Mouse (Mus musculus) mouse trophoblast stem cell (cell line): ENCODE data around the gene Il21.

Experiments used
- in situ Hi-C, 2 experiments: fragments of 300-500 bp; cut with MseI, MboI; formaldehyde crosslinking; loops; 2 replicates in 1 of 2; 3 replicates in 1 of 2; pipeline ENCODE4 v1.15.1; 2025

Gene Il21

DNA sequence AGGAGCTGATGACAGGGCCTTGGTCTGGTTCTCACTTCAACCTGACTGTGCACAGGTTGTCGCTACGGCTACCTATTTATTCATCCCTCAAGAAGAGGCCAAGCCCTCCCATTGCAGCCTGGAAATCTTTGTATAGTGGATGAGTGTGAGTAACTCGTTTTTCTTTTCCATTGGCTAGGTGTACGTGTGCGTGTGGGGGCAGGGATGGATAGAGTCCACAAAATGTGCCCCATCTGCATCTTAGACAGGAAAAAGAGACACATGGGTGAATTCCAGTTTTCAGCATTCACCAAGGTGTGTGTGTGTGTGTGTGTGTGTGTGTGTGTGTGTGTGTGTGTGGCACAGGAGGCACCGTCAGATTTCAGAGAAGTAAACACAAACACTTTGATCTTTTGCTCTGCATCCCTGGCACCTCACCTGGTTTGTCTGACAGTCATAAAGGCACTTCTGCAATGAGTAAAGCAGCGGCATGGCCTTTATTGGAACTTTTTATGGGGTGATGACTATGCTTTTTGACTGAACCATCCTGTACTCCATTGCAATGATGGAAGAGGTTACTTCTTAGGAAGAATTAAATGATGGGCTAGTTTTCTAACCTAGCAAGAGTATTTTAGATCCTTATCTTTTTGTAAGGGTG, at the start of gene Il21:
Gene Il21, minus strand, starts transcription at position 51 of the 637 bp plus-strand sequence.
- in situ Hi-C loops: no loop called here

DNA sequence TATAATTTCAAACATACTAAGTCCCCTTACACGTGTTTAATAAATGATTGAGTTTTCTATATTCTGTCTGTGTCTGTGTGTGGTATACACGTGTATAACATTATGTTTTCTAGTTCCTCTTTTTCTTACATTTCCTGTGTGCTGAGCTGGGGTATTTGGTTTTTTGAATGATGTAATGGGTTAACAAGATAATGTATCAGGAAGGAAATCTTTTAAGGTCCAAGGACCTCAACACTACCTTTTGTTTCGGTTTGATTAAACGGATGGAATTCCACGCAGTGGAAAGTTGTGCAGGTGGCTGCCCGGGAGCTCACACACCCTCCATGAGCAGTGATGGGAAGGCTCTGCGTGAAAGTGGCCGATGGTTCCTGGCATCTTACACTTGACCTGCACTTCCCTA, 48.4 kb upstream of the Il21 start:
- in situ Hi-C loops: no loop called here

GRCm38 (mm10) chr3:37280221-37280620, 47.8 kb upstream of the Il21 start:
- in situ Hi-C loops: no loop called here

GRCm38 (mm10) chr3:37274661-37275060, 42.2 kb upstream of the Il21 start:
- in situ Hi-C loops: no loop called here

DNA sequence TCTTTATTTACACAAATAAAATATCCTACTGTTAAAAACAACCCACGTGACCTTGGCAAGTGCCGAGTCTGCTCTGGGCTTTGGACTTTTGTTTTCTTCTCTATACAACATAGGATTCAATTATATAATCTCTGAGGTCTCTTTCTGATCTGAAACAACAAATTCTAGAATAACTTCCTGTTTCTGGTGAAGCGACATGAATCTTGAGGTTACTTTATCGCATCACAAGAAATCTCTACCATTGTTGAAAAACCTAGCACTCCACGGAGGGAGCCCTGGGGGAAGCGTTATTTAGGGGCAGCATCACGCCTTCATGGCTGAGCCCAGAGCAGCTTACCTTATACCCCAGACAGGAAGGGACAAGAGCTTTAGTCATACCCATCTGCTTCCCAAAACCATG, 40.7 kb upstream of the Il21 start:
- in situ Hi-C loops: no loop called here

DNA sequence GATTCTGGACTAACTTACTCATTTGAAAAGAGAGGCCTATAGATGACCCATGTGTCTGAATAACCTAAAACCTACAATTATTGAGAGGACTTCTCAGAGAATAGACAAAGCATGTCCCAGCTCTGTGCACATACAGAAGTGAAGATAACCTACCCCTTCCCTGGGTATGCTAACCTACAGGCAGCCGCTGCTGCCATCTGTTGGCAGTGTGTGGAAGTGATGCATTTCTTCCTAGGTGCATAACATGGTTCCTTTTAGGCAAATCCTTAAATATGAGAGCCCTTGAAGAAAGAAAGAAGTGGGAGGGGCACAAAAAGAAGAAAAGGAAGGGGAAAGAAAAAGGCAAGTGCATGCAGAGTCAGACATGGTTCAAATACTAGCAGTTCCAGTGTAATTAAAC, 38.8 kb upstream of the Il21 start:
- in situ Hi-C loops: no loop called here

GRCm38 (mm10) chr3:37269926-37270325, 37.5 kb upstream of the Il21 start:
- in situ Hi-C loops: no loop called here

DNA sequence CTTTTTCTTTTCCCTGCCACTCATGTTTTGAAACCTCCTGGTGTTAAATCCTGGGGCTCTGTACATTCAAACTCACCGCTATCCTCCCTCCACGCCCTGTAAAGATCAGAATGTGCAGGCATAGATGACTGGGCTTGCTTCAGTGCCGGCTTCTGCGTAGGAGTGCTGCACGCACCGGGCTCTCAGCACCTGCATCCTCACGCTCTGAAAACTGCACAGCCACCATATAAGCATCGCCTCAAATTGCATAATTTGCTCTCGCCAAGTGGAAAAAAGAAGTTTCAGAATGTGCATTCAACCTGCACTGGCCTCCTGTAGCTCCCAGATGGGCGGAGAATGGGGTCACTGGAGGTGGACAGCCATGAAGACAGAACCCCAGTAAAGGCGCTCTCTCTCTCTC, 35.9 kb upstream of the Il21 start:
- in situ Hi-C loops: no loop called here

GRCm38 (mm10) chr3:37259331-37259999, 27.0 kb upstream of the Il21 start:
- in situ Hi-C loops: no loop called here

GRCm38 (mm10) chr3:37257776-37258175, 25.3 kb upstream of the Il21 start:
- in situ Hi-C loops: no loop called here

DNA sequence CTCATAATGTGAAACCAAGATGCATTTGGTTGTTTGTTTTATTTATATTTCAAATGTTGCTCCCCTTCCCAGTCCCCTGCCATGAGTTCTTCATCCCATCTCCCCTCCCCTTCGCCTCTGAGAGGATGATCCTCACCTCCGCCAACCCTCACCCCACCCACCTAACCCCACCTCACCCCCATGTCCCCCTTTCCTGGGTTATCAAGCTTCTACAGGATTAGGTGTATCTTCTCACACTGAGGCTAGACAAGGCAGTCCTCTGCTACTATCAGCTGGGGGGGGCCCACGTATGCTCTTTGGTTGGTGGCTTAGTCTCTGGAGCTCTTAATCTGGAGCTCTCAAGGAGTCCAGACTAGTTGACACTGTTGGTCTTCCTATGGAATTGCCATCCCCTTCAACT, 18.5 kb upstream of the Il21 start:
- in situ Hi-C loops: no loop called here

DNA sequence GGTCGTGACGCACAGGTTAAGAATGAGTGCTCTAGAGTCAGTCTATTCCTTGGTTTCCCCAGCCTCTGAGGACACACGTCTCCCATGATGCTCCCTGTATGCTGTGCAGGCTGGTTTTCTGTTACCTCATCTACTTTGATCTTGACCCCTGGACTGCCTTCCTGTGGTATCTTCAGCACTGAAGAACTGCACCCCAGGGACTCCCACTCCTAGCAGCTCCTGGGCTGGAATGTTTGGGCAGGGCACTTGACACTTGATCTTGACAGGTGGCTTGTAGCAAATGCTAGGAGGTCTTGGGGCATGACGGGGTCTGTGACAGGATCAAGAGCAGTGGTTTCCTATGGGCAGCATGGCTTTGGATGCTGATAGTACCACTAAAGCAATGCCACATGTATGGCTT, 2.6 kb upstream of the Il21 start:
- in situ Hi-C loops: no loop called here

- in situ Hi-C loops: no loop called here
Observed at GRCm38 (mm10) chr3:37231153-37231552, 1.3 kb downstream of the Il21 start.

DNA sequence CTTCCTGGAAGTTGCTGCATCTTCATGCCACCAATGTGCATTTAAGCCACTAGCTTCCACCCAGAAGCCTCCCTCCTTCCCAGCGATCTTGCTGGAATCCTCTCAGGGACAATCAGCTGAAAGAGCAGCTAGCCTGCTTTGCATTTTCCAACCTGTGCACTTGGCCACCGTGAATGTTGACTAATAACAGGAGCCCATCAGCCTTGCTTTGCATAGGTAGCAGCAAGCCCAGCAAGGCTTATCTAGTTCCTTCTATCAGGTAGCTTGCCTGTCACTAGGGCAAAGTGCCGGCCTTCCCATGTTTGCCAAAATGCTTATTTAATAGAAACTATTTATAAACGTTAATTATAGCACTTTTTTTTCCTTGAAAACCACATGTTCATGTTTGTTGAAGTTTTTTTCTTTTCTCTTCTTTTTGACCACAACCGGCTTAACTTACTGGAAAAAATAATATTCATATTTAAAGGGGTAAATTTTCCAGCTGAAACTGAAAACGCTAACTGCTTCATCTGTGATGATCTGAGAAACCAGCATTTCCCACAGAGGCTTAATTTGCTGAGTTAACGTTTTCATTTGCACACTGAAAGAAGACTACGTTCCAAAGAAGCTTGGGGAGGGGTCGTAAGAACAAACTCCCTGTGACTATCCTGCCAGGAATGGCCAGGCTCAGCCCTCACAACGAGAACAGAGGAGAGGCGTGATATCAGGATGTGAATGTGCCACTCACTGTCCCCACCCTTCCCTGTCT, 3.2 kb downstream of the Il21 start:
- in situ Hi-C loops: no loop called here

GRCm38 (mm10) chr3:37225124-37225523, 7.3 kb downstream of the Il21 start:
- in situ Hi-C loops: no loop called here

- in situ Hi-C loops: no loop called here
Observed at GRCm38 (mm10) chr3:37219071-37219470, 13.4 kb downstream of the Il21 start.

- in situ Hi-C loops: no loop called here
Observed at GRCm38 (mm10) chr3:37205226-37205800, 27.1 kb downstream of the Il21 start.

DNA sequence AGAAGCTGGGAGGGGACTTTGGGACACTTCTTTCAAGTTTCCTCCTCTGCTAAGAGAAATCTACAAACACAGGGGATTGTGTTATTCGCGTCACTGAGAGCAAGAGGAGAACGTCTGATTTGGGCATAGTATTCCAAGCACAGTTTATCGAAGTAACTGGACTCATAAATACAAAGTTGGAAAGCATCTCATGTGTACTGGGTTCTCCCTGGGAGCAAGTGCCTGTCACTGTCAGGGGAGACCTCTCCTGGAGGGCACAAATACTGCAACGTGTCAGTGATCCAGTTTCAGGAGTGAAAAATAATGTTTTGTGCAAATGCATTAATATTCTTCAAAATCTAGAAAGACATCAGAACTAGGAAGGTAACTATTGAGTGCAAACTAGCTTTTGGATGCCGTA, 27.9 kb downstream of the Il21 start:
- in situ Hi-C loops: no loop called here

DNA sequence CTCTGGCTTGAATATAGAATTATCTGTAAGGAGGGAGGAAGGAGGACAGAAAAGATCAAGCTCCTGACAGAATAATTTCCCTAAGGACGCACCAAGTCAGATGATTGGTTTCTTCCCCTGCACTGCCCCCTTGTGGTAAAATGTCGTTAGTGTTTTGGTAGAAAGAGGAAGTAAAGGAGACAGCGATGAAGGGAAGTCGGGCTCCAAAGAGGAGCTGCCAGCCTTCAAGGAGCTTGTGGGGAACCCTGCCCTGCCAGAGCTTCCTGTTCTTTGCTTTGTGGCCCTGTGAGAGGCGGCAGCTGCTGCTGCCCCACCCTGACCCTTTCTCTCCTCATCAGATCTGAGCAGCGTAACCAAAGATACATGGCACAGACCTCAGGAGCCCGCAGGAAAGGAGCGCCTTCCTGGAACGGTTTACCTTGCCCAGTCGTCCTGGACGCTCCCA, 28.4 kb downstream of the Il21 start:
- in situ Hi-C loops: no loop called here

GRCm38 (mm10) chr3:37202856-37203255, 29.6 kb downstream of the Il21 start:
- in situ Hi-C loops: no loop called here

GRCm38 (mm10) chr3:37201122-37201916, 31.1 kb downstream of the Il21 start:
- in situ Hi-C loops: no loop called here

DNA sequence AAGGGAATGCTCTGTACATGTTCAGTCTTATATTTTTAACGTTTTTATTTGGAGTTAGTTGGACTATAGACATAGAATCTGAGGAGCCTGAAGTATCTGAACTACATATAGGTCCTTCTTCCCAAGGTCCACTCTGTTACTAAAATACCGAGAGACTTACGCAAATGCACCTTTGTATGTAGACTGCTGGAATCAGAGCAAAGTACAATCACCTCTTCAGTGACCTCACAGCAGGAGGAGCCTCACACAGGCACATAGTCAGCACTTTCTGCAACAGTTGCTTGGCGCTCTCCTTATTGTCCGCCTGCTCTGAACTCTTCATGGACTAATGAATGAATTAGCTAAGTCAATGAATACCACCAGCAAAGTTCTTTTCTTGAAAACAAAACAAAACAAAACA, 34.1 kb downstream of the Il21 start:
- in situ Hi-C loops: no loop called here
